Mouse (Mus musculus) hindbrain, embryonic 14.5 days (tissue): Measurements from ENCODE around the gene Mrps27. TPM values are rescaled to one million over a fixed set of nuclear protein-coding genes. Genes with fewer than 3 reads are reported as not detected.
A peak's percentile ranks its signal among the peaks of the same experiment; 100 is the strongest.

Source experiments
- ATAC-seq: fragments of 200-750 bp; cut with Nextera tagmentation; 2 replicates; pipeline ENCODE4 v1.8.0; 2017; ENCODE audit warnings: moderate number of reproducible peaks, mild to moderate bottlenecking, moderate TSS enrichment, moderate library complexity; ENCODE audit not compliant: low FRiP score
- DNase-seq: peaks from one replicate; pipeline ENCODE4 v3.0.0-alpha.2; 2015; ENCODE audit warnings: low spot score
- H3K27ac ChIP-seq: fragments of 300-500 bp; sonication (generic); 2 replicates; pipeline ENCODE4 v1.5.1; 2014; ENCODE audit warnings: mild to moderate bottlenecking, moderate library complexity
- H3K27me3 ChIP-seq: fragments of 300-500 bp; sonication (generic); 2 replicates; pipeline ENCODE4 v1.6.1; 2014; ENCODE audit warnings: mild to moderate bottlenecking, low read length, mixed read lengths; ENCODE audit not compliant: control insufficient read depth, insufficient read depth
- H3K36me3 ChIP-seq: fragments of 300-500 bp; sonication (generic); replicated peaks from 2 replicates; pipeline ENCODE4 v1.6.1; 2014; ENCODE audit not compliant: control insufficient read depth, insufficient read depth
- H3K4me1 ChIP-seq: fragments of 300-500 bp; sonication (generic); replicated peaks from 2 replicates; pipeline ENCODE4 v1.6.1; 2014; ENCODE audit warnings: antibody characterized with exemption, low read length, mixed read lengths; ENCODE audit not compliant: control insufficient read depth, insufficient read depth
- H3K4me2 ChIP-seq: fragments of 300-500 bp; sonication (generic); replicated peaks from 2 replicates; pipeline ENCODE4 v1.6.1; 2014; ENCODE audit warnings: mild to moderate bottlenecking, moderate library complexity
- H3K4me3 ChIP-seq: fragments of 300-500 bp; sonication (generic); replicated peaks from 2 replicates; pipeline ENCODE4 v1.5.1; 2014; ENCODE audit warnings: mild to moderate bottlenecking, low read length
- H3K9ac ChIP-seq: fragments of 300-500 bp; sonication (generic); 2 replicates; pipeline ENCODE4 v1.6.1; 2014
- H3K9me3 ChIP-seq: fragments of 300-500 bp; sonication (generic); 2 replicates; pipeline ENCODE4 v1.6.1; 2016; ENCODE audit warnings: low read length; ENCODE audit not compliant: control insufficient read depth
- WGBS: fragments of 180-500 bp; shearing (Covaris S2); extraction: QIAGEN DNeasy Blood & Tissue Kit; methylation state at CpG from one replicate; pipeline ENCODE4 v1.1.7; 2014; 5-methylcytosine and 5-hydroxymethylcytosine counted together
- polyA plus RNA-seq: library from polyadenylated mRNA; unstranded; fragments of >200 nt; fragmentation: Nextera tagmentation; extraction: Ambion mirVana; gene quantifications from 2 replicates; pipeline ENCODE4 v1.2.1, GENCODE M21; 2014

Gene Mrps27
- polyA plus RNA-seq, 1 experiment from 2014 or later: 40.0 TPM

DNA sequence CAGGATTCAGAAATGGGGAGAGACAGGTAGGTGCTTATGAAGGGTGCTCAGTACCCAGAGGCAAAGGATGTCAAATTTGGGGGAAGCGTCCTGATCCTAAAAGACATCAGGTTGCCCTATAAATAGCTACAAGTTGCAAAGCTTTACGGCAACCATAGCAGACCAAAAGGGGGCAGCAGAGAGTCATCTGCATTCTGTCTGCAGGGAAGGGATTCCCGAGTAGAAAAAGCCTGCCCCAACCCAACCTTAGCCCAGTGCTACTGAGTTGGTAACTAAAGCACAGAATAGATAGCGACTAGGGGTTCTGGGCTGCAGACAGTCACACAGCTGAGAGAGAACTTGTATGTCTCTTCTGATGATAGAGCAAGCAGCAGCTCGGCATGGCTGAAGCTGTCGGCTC lies 31.0 kb downstream of the Mrps27 start:
- Histone ChIP-seq H3K4me3 (no peak overlapping the region), H3K27me3 (no peaks in the 10 kb centered on the region), H3K9me3 (no peaks in the 10 kb centered on the region), H3K4me1 (no peaks in the 10 kb centered on the region), H3K27ac (no peak overlapping the region), H3K36me3 (no peaks in the 10 kb centered on the region), H3K9ac (no peak overlapping the region), H3K4me2 (no peak overlapping the region)
- ATAC-seq (peak; percentile 68; the same call in 1 of the 2 replicates), DNase-seq (peak; percentile 93)
- WGBS: 37% methylated on average over 6 of the region's 6 CpGs

DNA sequence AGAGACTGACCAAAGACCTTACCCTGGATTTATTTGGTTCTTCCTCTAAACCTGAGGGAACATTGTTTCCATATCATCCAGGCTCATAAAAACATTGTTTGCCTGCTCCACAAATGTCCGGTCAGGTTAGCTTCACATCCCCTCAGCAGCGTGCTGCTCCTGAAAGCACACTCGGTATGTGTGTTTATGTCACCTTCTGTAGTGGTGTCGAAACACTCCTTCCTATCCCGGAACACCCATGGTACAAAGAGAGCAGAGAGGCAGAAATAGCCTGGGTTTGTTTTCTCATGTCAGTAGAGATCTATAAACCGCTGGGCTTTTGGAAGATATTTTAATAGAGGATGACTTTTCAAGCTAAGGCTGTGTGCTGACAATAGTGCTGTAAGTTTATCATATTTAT lies 32.5 kb downstream of the Mrps27 start:
- no peak for ATAC-seq
- WGBS: 95% methylated on average over 6 of the region's 6 CpGs
- Histone ChIP-seq H3K9me3 (no peaks in the 10 kb centered on the region), H3K36me3 (peaks cover 8% of the 10 kb centered on the region), H3K27ac (no peak overlapping the region), H3K27me3 (no peaks in the 10 kb centered on the region), H3K9ac (no peak overlapping the region), H3K4me1 (no peaks in the 10 kb centered on the region), H3K4me3 (no peak overlapping the region), H3K4me2 (no peak overlapping the region)
- DNase-seq: no peak

DNA sequence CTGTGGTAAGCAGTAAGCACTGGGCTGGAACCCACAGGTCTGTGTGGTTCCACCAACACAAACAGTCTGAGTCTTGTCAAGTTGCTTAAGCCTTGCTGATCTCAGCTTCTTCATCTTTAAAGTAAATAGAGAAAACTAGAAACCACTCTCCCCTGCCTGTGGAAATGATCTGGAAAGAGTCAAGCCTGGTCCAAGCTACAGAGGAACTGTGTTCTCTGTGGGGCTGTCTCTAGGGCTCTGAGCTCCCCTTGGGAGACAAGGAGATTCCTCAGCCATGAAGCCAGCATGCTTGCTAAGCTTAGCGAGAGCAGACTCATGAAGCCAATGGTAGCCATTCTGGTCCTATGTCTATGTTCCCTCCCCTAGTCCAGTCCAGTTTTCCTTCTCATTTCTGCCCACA lies 33.6 kb downstream of the Mrps27 start:
- 88% methylated on average over 1 of the region's 1 CpGs for WGBS
- Histone ChIP-seq H3K9ac (no peak overlapping the region), H3K27me3 (no peaks in the 10 kb centered on the region)

DNA sequence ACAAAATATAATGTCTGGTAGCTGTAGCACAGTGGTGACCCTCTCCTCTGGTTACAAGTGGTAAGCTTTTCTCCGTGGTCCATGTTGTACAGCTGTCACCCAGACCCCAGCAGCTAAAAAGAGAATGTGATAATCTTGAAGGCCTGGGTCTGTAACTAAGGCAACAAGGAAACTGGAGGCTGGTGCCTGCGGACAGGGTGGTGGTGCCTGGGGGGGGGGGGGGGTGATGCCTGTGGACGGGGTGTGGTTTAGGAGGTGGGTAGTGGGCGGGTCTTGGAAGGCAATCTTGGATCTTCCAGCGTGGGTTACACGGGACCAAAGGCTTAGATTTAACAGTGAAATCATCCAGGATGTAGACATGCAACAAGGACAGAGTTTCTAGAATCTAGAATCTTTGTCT lies 37.8 kb downstream of the Mrps27 start:
- no peaks in the 10 kb centered on the region for H3K4me1 ChIP-seq
- H3K9me3 ChIP-seq: no peaks in the 10 kb centered on the region
- DNase-seq: no peak
- WGBS: 45% methylated on average over 6 of the region's 6 CpGs
- H3K27ac ChIP-seq: no peak overlapping the region
- no peak overlapping the region for H3K9ac ChIP-seq
- H3K27me3 ChIP-seq: no peaks in the 10 kb centered on the region
- H3K4me2 ChIP-seq: no peak overlapping the region
- peaks cover 8% of the 10 kb centered on the region for H3K36me3 ChIP-seq
- H3K4me3 ChIP-seq: no peak overlapping the region
- ATAC-seq: no peak

More for the DNA sequence above, 33.6 kb downstream of the Mrps27 start:
- ATAC-seq (no peak), DNase-seq (no peak)
- H3K4me2 ChIP-seq: no peak overlapping the region
- no peaks in the 10 kb centered on the region for H3K9me3 ChIP-seq
- no peaks in the 10 kb centered on the region for H3K4me1 ChIP-seq
- H3K27ac ChIP-seq: no peak overlapping the region
- no peak overlapping the region for H3K4me3 ChIP-seq
- H3K36me3 ChIP-seq: peaks cover 8% of the 10 kb centered on the region

DNA sequence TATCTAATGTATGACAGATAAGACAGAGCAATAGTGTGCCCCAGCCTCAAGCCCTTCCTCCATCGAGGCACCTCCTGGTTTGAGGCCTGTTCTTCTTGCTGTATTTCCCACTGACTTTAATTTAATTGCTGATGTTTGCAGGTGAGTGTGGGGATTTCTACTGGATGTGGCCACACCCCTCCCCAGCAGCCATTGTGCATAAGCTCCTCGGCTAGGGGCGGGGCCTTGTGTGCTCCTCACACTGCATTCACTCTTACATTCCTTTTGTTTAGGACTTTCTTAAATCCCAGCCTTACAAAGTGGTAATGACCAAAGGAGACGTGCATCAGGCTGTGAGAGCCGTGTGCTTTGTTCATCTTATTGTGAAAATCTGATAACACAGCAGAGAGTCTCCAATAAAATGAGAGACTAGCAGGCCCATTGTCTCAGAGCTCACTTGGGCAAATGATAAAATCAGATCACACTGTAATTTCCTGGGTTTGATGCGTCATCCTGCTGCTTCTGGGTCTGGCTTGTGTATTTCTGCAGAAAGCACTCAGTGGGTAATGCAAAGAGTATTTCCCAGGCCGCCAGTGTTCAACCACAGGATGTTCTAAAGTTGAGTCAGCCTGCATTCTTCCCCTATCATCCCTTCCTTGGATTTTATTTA lies 40.1 kb downstream of the Mrps27 start:
- H3K36me3 ChIP-seq: peaks cover 8% of the 10 kb centered on the region
- DNase-seq (no peak), ATAC-seq (no peak)
- H3K4me3 ChIP-seq: no peak overlapping the region
- H3K9me3 ChIP-seq: no peaks in the 10 kb centered on the region
- no peak overlapping the region for H3K9ac ChIP-seq
- WGBS: 57% methylated on average over 7 of the region's 7 CpGs
- no peak overlapping the region for H3K4me2 ChIP-seq
- H3K4me1 ChIP-seq: peaks cover 4% of the 10 kb centered on the region; the same call in 1 of the 2 replicates
- H3K27ac ChIP-seq: no peak overlapping the region
- H3K27me3 ChIP-seq: no peaks in the 10 kb centered on the region

DNA sequence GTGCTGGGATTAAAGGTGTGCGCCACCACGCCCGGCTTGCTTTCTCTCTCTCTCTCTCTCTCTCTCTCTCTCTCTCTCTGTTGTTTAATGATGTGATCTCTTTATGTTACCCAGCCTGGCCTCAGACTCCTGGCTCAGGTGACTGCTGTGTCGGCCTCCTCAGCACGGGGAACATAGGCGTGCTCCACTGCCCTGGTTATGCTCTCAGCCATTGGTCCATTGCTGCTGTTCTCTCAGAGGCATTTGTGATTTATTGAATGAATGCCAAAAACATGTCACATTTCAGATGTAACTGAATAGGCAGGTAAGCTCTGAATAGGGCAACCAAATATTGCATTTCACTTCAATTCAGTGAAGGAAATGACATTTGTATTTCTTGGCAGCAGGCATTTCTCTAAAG lies 41.3 kb downstream of the Mrps27 start:
- H3K9me3 ChIP-seq: no peaks in the 10 kb centered on the region

DNA sequence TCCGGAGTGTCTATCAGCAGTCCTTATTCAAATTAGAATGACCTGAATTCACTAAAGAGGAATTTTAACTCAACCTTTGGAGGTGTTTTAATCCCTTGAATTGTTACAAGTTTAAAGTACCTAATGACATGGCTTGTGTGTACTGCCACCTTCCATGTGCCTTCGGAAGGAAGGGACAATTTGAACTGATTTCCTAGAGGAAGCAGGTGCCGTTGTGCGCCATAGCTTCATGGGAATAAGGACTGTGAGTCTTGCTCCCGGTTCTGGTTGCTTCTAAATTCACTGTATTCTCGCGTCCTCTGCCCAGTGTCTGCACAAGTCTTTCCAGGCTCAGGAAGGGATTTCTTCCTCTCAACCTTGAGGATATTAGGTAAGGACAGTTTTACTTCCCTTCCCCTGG lies 41.8 kb downstream of the Mrps27 start:
- ATAC-seq (no peak), DNase-seq (no peak)
- Histone ChIP-seq H3K4me3 (no peak overlapping the region), H3K4me2 (no peak overlapping the region), H3K27me3 (no peaks in the 10 kb centered on the region), H3K36me3 (peaks cover 3% of the 10 kb centered on the region; the same call in 1 of the 2 replicates), H3K4me1 (peaks cover 4% of the 10 kb centered on the region; the same call in 1 of the 2 replicates), H3K9me3 (no peaks in the 10 kb centered on the region), H3K27ac (no peak overlapping the region), H3K9ac (no peak overlapping the region)
- WGBS: 86% methylated on average over 7 of the region's 7 CpGs

More for the DNA sequence above, 41.3 kb downstream of the Mrps27 start:
- H3K4me3 ChIP-seq: no peak overlapping the region
- no peaks in the 10 kb centered on the region for H3K27me3 ChIP-seq
- ATAC-seq (no peak), DNase-seq (no peak)
- H3K4me1 ChIP-seq: peaks cover 4% of the 10 kb centered on the region; the same call in 1 of the 2 replicates
- 80% methylated on average over 6 of the region's 6 CpGs for WGBS
- peaks cover 8% of the 10 kb centered on the region for H3K36me3 ChIP-seq
- H3K27ac ChIP-seq: no peak overlapping the region
- H3K9ac ChIP-seq: no peak overlapping the region
- no peak overlapping the region for H3K4me2 ChIP-seq

DNA sequence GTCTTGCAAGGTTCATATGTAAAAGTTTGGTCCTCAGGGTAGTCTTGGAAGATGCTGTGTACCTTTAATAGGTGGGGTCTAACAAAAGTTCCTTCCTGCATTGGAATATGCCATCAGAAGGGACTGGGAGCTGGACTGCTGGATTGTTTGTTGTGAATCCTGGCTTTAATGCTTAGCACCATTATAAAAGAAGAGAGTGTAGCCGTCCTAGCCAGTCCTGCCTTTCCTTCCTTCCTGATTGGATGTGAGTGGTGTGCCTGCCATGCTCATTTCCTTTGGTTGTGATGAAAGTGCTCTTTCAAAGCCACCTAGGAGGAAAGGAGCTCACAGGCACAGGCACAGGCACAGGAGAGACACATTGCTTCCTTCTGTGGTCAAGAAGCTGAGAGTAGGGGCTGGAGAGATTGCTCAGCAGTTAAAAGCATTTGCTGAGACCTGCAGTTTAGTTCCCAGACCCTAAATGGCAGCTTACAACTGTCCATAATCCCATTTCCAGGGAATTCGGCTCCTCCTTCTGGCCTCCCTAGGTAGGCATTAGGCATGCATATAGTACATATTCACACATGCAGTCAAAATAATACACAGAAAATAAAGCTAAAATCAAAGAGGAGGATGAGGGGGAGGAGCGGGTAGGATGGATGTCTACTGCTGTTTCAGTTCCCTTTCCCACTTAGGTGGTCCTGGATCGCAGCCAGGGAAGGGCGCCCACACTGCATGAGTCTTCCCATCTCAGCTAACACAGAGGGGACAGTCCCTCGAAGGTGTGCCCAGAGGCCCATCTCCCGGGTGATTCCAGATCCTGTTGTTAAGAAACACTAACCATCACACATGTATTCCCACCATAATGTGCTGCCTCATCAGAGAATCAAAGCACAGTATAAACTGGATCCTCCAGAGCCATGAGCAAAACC lies 43.6 kb downstream of the Mrps27 start:
- no peak overlapping the region for H3K27ac ChIP-seq
- no peaks in the 10 kb centered on the region for H3K27me3 ChIP-seq
- H3K4me3 ChIP-seq: no peak overlapping the region
- no peak overlapping the region for H3K9ac ChIP-seq
- H3K4me2 ChIP-seq: no peak overlapping the region
- H3K36me3 ChIP-seq: no peaks in the 10 kb centered on the region
- DNase-seq (no peak), ATAC-seq (no peak)
- peaks cover 4% of the 10 kb centered on the region; the same call in 1 of the 2 replicates for H3K4me1 ChIP-seq
- no peaks in the 10 kb centered on the region for H3K9me3 ChIP-seq
- 73% methylated on average over 7 of the region's 7 CpGs for WGBS

DNA sequence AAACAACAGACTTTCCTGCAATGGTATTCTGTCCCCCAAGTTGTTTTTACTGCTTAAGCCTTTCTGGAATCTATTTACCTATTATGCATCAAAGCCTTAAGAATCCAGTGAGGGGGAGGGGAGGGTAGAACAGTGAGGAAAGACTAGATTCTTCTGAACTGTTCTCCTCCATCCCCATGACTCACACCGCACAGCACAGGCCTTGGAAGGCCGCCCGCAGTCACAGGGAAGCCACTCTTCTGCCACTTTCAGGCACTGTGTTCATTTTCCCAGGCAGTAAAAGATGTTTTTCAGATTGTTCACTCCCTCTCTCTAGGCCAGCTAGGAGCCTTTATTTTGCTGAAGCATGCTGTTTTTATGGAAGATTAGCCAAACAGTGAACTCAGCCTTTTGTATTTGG lies 46.8 kb downstream of the Mrps27 start:
- no peaks in the 10 kb centered on the region for H3K27me3 ChIP-seq
- 61% methylated on average over 3 of the region's 3 CpGs for WGBS
- no peak for DNase-seq
- no peak overlapping the region for H3K4me2 ChIP-seq
- no peaks in the 10 kb centered on the region for H3K9me3 ChIP-seq
- no peak overlapping the region for H3K4me3 ChIP-seq
- H3K9ac ChIP-seq: no peak overlapping the region
- no peaks in the 10 kb centered on the region for H3K36me3 ChIP-seq
- peaks cover 6% of the 10 kb centered on the region; the same call in 1 of the 2 replicates for H3K4me1 ChIP-seq
- ATAC-seq: no peak
- 0 out of 2 replicates have a peak overlapping the region, but pooled peaks have one; percentile 1 for H3K27ac ChIP-seq
